Mouse (Mus musculus) testis, adult 10 weeks (tissue): ENCODE data around the gene Gsta2. TPM values are rescaled to one million over a fixed set of nuclear protein-coding genes. Genes with fewer than 3 reads are reported as not detected.

Experiments
- polyA plus RNA-seq: library from polyadenylated mRNA; stranded (reverse); fragments of 350-450 nt; fragmentation: Illumina TruSeq; extraction: RNeasy Lipid Tissue Mini Kit (QIAGEN cat#74804); gene quantifications from one replicate; pipeline ENCODE4 v1.2.3, GENCODE M21; 2014; ENCODE audit warnings: low read depth, low replicate concordance

Gsta2 gene
- 43.6 TPM for polyA plus RNA-seq

DNA sequence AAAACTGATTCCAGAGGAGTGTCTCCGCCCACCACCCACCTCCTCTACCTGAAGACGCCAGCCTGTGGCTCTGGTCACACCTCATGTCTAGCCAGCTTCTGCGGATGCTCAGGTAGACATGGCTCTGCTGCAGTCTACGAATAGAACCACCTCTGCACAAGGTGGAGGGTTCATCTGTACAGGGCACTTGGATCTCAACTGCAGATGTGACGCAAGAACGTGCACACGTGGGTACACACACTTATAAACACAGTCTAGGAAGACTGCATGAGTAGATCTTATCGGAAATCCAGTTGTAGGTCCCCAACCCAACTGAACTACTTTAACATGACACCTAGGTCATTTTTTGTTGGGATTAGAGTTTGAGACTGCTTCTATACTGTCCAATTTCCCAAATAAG, at the start of gene Gsta2:
Gene Gsta2 (minus strand): TSS at position 178 of the 400 bp plus-strand sequence.

DNA sequence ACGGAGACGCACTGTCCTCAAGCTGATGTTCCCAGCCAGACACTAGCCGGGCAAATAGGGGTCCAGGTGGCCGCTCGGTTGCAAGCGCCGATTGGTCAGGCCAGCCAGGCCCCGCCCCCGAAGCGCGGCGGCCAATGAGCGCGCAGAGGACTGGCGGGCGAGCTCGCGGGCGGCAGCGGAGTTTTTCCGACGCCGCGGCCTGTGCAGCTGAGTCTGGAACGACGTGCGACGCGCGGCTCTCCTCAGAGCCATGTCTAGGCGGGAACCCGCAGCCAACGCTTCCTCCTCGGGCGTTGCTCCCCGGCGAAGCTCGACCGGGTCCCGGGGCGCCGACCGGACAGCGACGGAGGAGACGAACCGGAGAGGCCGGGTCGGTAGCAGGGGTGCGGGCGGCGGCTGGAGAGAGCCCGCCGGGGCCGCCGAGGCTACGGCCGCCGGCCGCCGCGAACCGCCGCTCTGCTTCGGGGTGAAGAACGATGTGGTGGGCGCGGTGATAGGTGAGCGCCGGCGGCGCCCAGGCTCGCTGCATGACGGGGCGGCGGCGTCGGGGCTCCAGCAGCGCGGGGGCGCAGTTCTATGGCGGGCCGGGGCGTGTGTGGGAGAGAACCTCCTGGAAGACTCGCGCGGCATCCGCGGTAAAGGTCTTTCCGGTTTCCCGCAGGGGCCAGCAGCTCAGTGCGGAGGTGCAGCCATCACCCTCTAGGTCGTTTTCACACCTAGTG, 40.2 kb upstream of the Gsta2 start, which contains the start of gene Ddx43:
Gene Ddx43 (plus strand): TSS at position 148 of the 722 bp plus-strand sequence.

DNA sequence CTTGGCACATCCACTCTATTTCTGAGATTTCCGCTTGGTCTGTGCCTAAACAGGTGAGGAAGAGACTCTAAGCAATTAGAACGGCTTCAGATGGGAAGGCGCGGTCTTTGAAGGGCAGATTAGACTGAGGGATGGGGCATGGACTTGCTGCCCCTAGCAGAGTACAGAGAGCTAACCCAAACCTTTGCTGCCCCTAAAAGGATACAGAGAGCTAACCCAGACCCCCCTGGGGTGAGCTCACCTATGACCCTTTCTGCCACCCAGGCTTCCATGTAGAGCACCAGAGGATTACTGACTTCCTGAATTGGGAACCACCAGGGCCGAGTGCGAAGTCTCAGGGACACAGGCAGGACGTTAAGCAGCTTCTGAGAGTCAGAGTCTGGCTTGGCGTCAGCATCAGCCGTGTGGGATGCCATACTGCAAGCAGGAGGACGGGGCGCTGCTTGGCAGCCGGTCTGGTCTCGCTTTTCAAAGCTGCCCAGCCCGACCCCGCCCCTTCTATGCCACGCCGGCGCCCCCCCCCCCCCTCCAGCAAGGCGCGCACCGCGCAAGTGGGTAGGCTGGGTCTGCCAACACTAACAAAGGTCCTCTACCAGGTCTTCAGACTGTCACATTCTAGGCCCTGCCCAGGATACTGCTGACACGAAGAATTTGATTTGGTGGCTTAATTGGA, 22.7 kb upstream of the Gsta2 start, which contains the start of gene Ooep:
Gene Ooep (minus strand): TSS at position 613 of the 673 bp plus-strand sequence.

DNA sequence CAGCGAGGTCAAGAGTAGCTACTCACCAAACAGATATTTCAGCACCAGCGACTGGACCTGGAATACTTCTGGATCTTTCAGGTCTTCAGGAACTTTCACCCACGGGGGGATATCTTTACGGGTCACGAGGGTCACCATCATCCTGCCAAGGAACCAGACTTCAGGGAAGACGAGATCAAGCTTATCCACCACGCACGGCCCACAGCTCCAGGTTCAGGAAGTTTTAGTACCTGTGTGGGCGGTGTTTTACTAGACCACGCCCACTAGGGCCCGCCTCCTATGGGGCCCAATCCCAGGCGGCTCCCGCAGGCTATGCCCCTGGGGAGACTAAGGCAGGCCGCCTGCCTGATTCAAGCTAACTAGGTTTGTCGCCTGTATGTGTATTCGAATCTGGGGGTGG, 12.4 kb upstream of the Gsta2 start, which contains the start of gene Dppa5a:
Gene Dppa5a (minus strand): TSS at position 219 of the 400 bp plus-strand sequence.

DNA sequence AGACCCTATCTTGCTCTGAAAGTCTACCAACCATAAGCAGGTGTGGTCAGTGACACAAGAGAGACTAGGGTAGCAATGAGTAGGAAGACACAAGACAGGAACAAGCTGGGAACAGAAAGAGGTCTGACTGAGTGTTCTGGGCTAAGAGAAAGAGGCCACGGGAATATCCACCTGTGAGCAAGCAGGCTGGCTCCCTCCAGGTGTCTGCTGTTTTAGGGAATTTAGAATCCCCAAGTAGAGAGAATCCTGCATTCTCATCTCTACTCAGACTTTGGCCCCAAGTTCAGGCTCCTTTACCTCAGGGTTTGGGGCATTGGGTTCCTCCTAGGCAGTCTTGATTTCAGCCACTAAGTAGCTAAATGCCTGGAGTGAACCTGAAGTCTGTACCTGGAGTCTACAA, 28.3 kb downstream of the Gsta2 start, which contains the start of gene Omt2b:
Gene Omt2b (plus strand): TSS at position 301 of the 400 bp plus-strand sequence.

DNA sequence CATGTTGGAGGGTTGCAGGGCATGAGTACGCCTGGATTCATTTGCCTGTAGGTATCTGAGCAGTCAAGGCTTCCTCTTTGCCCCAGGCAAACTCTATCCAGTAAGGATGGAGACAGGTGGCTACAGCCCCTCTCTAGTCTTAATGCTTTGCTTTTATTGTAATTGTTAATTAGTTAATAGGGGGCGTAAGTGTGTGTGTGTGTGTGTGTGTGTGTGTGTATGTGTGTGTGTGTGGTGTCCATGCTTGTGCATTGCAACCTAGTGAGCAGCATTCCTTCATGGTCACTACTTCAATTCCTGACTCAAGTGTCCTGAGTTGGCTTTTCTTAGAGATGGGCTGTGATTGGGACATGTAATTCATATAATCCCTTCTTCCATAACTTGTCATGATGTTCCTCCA, 40.9 kb downstream of the Gsta2 start, which contains the start of gene Omt2a:
Gene Omt2a (minus strand): TSS at position 101 of the 400 bp plus-strand sequence.

DNA sequence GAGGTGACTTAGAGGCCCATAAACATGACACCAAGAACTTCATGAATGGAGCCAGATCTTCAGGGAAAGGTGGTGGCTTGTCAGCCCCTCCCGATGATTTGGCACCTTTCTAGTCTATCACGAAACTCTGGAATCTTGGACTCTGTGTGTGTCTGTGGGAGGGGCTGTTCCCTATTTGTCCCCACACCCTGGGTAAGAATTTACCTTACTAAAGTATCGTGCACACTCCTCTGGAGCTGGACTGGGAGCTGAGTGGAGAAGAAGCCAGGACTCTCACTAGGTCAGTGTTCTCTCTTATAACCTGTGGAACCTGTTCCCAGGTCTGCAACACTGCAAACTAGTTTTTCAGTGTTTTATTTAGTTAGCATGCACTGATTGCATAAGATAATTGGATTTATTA, 65.9 kb downstream of the Gsta2 start, which contains the start of gene Gm10639:
Gene Gm10639 (plus strand): TSS at position 201 of the 400 bp plus-strand sequence.

Other genes starting within 250 kb of the Gsta2 start
- 27.8 TPM for gene Fbxo9, start 246.7 kb downstream of the Gsta2 start, polyA plus RNA-seq
- gene Ick, start 246.6 kb downstream of the Gsta2 start, polyA plus RNA-seq = 19.0 TPM
- 42.4 TPM for gene Gsta4, start 173.0 kb downstream of the Gsta2 start, polyA plus RNA-seq
- gene Gsta1, start 125.1 kb downstream of the Gsta2 start, polyA plus RNA-seq = 1.8 TPM
- not detected for gene Gm3776, start 98.7 kb downstream of the Gsta2 start, polyA plus RNA-seq
- not detected for gene Gm10639, start 65.9 kb downstream of the Gsta2 start, polyA plus RNA-seq
- gene Omt2a, start 41.0 kb downstream of the Gsta2 start, polyA plus RNA-seq = not detected
- gene Omt2b, start 28.2 kb downstream of the Gsta2 start, polyA plus RNA-seq = not detected
- 0.83 TPM for gene Dppa5a, start 12.4 kb upstream of the Gsta2 start, polyA plus RNA-seq
- not detected for gene Ooep, start 22.9 kb upstream of the Gsta2 start, polyA plus RNA-seq
- 44.6 TPM for gene Ddx43, start 40.0 kb upstream of the Gsta2 start, polyA plus RNA-seq
- gene Cgas, start 87.4 kb upstream of the Gsta2 start, polyA plus RNA-seq = 0.35 TPM
- 21.2 TPM for gene Mto1, start 92.4 kb upstream of the Gsta2 start, polyA plus RNA-seq
- gene Gm17324, start 93.0 kb upstream of the Gsta2 start, polyA plus RNA-seq = not detected
- gene Eef1a1, start 133.4 kb upstream of the Gsta2 start, polyA plus RNA-seq = 1,778 TPM
- gene Slc17a5, start 232.3 kb upstream of the Gsta2 start, polyA plus RNA-seq = 2.7 TPM